Mouse (Mus musculus) kidney, adult 2 months (tissue): Measurements from ENCODE around the gene Myoz1. TPM values are rescaled to one million over a fixed set of nuclear protein-coding genes. Genes with fewer than 3 reads are reported as not detected.
A peak's percentile ranks its signal among the peaks of the same experiment; 100 is the strongest.

Experiments used
- DNase-seq: peaks from one replicate; pipeline ENCODE4 v3.0.0; 2021
- H3K27ac ChIP-seq: fragments of 200-500 bp; 2 replicates; pipeline ENCODE4 v1.5.1; 2012; ENCODE audit warnings: low read depth, low read length, control low read depth, inconsistent platforms; ENCODE audit not compliant: insufficient read depth
- H3K27me3 ChIP-seq: fragments of 200-500 bp; replicated peaks from 2 replicates; pipeline ENCODE4 v1.6.1; 2012; ENCODE audit warnings: mild to moderate bottlenecking, moderate library complexity, low read length, inconsistent platforms; ENCODE audit not compliant: control insufficient read depth, insufficient read depth
- H3K36me3 ChIP-seq: fragments of 200-500 bp; 2 replicates; pipeline ENCODE4 v1.6.1; 2012; ENCODE audit warnings: mild to moderate bottlenecking, moderate library complexity, low read length, inconsistent platforms; ENCODE audit not compliant: control insufficient read depth, insufficient read depth
- H3K4me1 ChIP-seq: fragments of 200-500 bp; 2 replicates; pipeline ENCODE4 v1.6.1; 2011; ENCODE audit warnings: low read length; ENCODE audit not compliant: control insufficient read depth, insufficient read depth
- H3K4me3 ChIP-seq: fragments of 200-500 bp; 2 replicates; pipeline ENCODE4 v1.5.1; 2011; ENCODE audit warnings: mild to moderate bottlenecking, low read depth, low read length, control low read depth; ENCODE audit not compliant: insufficient read depth
- CTCF ChIP-seq: fragments of 200-500 bp; conservative IDR thresholded peaks from 2 replicates; pipeline ENCODE4 v1.5.1; 2011; ENCODE audit warnings: low read depth, mild to moderate bottlenecking, control low read depth, low read length, moderate library complexity, mixed read lengths; ENCODE audit not compliant: insufficient read depth, insufficient read length
- POLR2A ChIP-seq: fragments of 200-500 bp; IDR thresholded peaks from one replicate; pipeline ENCODE4 v1.6.1; 2011; ENCODE audit warnings: low read depth, low read length, control low read depth
- WGBS: fragments of 180-500 bp; shearing (Covaris S2); methylation state at CpG from one replicate; pipeline ENCODE4 v1.1.7; 2018; 5-methylcytosine and 5-hydroxymethylcytosine counted together
- polyA plus RNA-seq: library from polyadenylated mRNA; depleted of rRNA; stranded (reverse); fragments of >200 nt; gene quantifications from 2 replicates; pipeline ENCODE4 v1.2.3, GENCODE M21; 2012

Gene Myoz1
- polyA plus RNA-seq, 1 experiment: 8.9 TPM

DNA sequence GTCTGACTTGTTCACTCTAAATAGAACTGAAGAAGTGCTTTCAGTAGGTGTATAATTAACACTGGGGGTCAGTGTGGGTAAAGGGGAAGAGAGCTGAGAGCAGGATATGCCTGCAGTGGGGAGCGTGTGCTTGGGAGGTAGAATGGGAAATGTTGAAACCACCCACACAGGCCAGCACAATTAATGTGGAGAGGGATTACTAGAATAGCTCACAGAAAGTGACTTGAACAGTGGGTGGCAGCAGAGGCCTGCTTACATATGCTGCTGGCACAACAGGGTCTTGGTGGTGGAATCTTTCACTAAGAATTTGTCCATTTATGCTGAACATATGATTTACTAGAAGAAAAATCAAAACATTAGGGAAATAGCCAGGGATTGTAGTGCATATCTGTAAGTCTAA, 40.6 kb upstream of the Myoz1 start:
- H3K27ac ChIP-seq: no peak overlapping the region
- peaks cover 18% of the 10 kb centered on the region; the same call in 1 of the 2 replicates for H3K4me1 ChIP-seq
- DNase-seq: peak; percentile 53
- H3K27me3 ChIP-seq: no peaks in the 10 kb centered on the region
- H3K4me3 ChIP-seq: no peak overlapping the region
- TF ChIP-seq POLR2A (no peak), CTCF (peak; percentile 55)
- peaks cover 4% of the 10 kb centered on the region; the same call in 1 of the 2 replicates for H3K36me3 ChIP-seq
- 19% methylated on average over 1 of the region's 1 CpGs for WGBS

GRCm38 (mm10) chr14:20695761-20696520, 39.6 kb upstream of the Myoz1 start:
- no peak overlapping the region for H3K27ac ChIP-seq
- peak; percentile 23 for DNase-seq

DNA sequence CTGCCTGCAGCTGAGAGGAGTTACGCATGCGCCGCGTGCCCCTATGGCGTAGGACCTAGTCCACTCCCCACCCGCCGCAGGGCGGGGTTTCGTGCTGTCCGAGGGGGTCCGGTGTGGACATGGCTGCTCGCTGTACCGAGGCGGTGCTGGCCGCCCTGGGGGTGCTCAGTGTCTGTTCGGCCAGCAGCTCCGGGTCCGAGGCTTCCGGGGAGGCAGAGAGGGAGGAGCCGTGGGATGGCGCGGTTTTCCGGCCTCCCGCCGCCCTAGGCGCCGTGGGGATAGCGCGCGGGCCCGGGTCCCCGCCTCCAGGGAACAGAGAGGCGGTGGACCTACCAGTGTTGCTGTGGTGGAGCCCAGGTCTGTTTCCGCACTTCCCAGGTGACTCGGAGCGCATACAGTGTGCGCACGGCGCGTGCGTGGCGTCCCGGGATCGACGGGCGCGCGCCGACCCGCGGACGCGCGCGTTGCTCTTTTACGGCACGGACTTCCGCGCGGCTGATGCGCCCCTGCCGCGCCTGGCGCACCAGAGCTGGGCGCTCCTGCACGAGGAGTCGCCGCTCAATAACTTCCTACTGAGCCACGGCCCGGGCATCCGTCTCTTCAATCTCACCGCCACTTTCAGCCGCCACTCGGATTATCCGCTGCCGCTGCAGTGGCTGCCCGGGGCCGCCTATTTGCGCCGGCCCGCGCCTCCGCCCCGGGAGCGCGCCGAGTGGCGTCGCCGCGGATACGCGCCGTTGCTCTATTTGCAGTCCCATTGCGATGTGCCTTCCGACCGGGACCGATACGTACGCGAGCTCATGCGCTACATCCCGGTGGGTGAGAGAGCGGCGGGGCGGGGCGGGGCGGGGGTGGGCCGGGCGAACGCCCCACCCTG, 38.8 kb upstream of the Myoz1 start, which contains the start of gene Fut11:
Fut11 (plus strand) TSS at position 85 of the 877 bp plus-strand sequence.
- Histone ChIP-seq H3K36me3 (peaks cover 4% of the 10 kb centered on the region; the same call in 1 of the 2 replicates), H3K4me1 (peaks cover 15% of the 10 kb centered on the region; the same call in 1 of the 2 replicates), H3K27ac (peak within 1 kb of the TSS; percentile 80), H3K27me3 (no peaks in the 10 kb centered on the region), H3K4me3 (peak within 1 kb of the TSS; percentile 69)
- peak; percentile 87 for DNase-seq
- TF ChIP-seq CTCF: no peak
- peak; percentile 48 for TF ChIP-seq POLR2A
- WGBS: 5% methylated on average over 110 of the region's 111 CpGs

More at GRCm38 (mm10) chr14:20695761-20696520, 39.6 kb upstream of the Myoz1 start:
- WGBS: 20% methylated on average over 27 of the region's 27 CpGs
- H3K36me3 ChIP-seq: peaks cover 4% of the 10 kb centered on the region; the same call in 1 of the 2 replicates
- no peak for TF ChIP-seq CTCF
- no peak for TF ChIP-seq POLR2A
- peak overlapping the region; percentile 69 for H3K4me3 ChIP-seq
- peaks cover 15% of the 10 kb centered on the region; the same call in 1 of the 2 replicates for H3K4me1 ChIP-seq
- H3K27me3 ChIP-seq: no peaks in the 10 kb centered on the region

DNA sequence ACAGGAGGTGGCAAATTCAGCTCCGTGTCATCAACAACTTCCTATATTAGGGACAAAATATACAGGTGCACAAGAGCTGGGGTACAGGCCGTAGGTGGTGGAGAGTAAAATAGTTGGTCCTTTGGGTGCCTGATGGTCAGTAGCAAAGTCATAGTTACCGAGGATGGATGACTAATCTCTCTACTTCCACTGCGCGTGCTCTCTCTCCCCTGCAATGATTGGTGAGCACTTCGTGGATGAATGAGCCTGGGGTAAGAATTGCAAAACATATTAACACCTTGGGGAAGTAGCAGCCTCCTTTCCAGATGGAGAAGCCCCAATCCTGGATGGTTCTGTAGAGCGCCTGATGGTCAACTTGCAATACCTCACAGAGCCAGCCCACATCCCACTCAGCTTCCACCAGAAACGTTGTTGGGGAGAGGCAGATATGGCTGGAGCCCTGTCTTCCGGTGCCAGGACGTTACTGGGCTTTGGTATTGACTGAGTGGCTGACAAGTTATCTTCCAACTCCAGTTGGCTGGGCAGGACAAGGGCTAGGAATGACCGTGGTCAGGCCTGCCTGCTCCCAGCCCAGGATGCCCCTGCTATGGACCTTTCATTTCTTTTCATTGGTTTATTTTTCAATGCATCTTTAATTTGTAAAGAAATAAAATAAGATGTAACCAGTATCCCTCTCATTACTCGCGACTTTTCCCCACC, 38.0 kb upstream of the Myoz1 start:
- TF ChIP-seq POLR2A: no peak
- TF ChIP-seq CTCF: no peak
- H3K36me3 ChIP-seq: peaks cover 6% of the 10 kb centered on the region; the same call in 1 of the 2 replicates
- DNase-seq: peak; percentile 17
- peaks cover 15% of the 10 kb centered on the region; the same call in 1 of the 2 replicates for H3K4me1 ChIP-seq
- H3K27me3 ChIP-seq: no peaks in the 10 kb centered on the region
- WGBS: 32% methylated on average over 13 of the region's 13 CpGs
- no peak overlapping the region for H3K27ac ChIP-seq
- peak overlapping the region; percentile 69 for H3K4me3 ChIP-seq

- Histone ChIP-seq H3K27me3 (no peaks in the 10 kb centered on the region), H3K4me1 (peaks cover 15% of the 10 kb centered on the region; the same call in 1 of the 2 replicates), H3K4me3 (no peak overlapping the region), H3K27ac (no peak overlapping the region), H3K36me3 (peaks cover 6% of the 10 kb centered on the region; the same call in 1 of the 2 replicates)
- WGBS: 82% methylated on average over 10 of the region's 10 CpGs
- TF ChIP-seq POLR2A: no peak
- TF ChIP-seq CTCF: no peak
- no peak for DNase-seq
These were observed 37.3 kb upstream of the Myoz1 start for GRCm38 (mm10) chr14:20693589-20694101.

- H3K36me3 ChIP-seq: peaks cover 7% of the 10 kb centered on the region; the same call in 1 of the 2 replicates
- TF ChIP-seq CTCF (no peak), POLR2A (no peak)
These were observed 35.4 kb upstream of the Myoz1 start for GRCm38 (mm10) chr14:20691772-20692171.

More at GRCm38 (mm10) chr14:20691772-20692171, 35.4 kb upstream of the Myoz1 start:
- WGBS: 87% methylated on average over 6 of the region's 6 CpGs
- no peak for DNase-seq
- no peak overlapping the region for H3K27ac ChIP-seq
- H3K27me3 ChIP-seq: no peaks in the 10 kb centered on the region
- peaks cover 13% of the 10 kb centered on the region; the same call in 1 of the 2 replicates for H3K4me1 ChIP-seq
- no peak overlapping the region for H3K4me3 ChIP-seq
